Mouse (Mus musculus) testis, adult 2 months (tissue): ENCODE data around the gene Baiap3. TPM values are rescaled to one million over a fixed set of nuclear protein-coding genes. Genes with fewer than 3 reads are reported as not detected.
A peak's percentile ranks its signal among the peaks of the same experiment; 100 is the strongest.
"Not testable (repeated sequence)": the region's sequence is repeated elsewhere in the genome, so short reads cannot be mapped to it uniquely, and the experiment has no call there.

Source experiments
- H3K27ac ChIP-seq: fragments of 200-500 bp; 2 replicates; pipeline ENCODE4 v1.5.1; 2012; ENCODE audit warnings: low read depth, low read length; ENCODE audit not compliant: control insufficient read depth, insufficient read depth
- H3K27me3 ChIP-seq: fragments of 200-500 bp; 2 replicates; pipeline ENCODE4 v1.6.1; 2012; ENCODE audit warnings: mild to moderate bottlenecking, low read length, moderate library complexity; ENCODE audit not compliant: control insufficient read depth, insufficient read depth
- H3K36me3 ChIP-seq: fragments of 200-500 bp; 2 replicates; pipeline ENCODE4 v1.6.1; 2012; ENCODE audit warnings: mild to moderate bottlenecking, low read length; ENCODE audit not compliant: control insufficient read depth, insufficient read depth
- H3K4me1 ChIP-seq: fragments of 200-500 bp; 2 replicates; pipeline ENCODE4 v1.6.1; 2012; ENCODE audit warnings: low read length; ENCODE audit not compliant: control insufficient read depth, insufficient read depth
- H3K4me3 ChIP-seq: fragments of 200-500 bp; 2 replicates; pipeline ENCODE4 v1.5.1; 2012; ENCODE audit warnings: low read depth, mild to moderate bottlenecking, low read length, moderate library complexity, mixed read lengths; ENCODE audit not compliant: control insufficient read depth
- CTCF ChIP-seq: fragments of 200-500 bp; IDR thresholded peaks from 2 replicates; pipeline ENCODE4 v1.5.1; 2012; ENCODE audit warnings: low read depth, mild to moderate bottlenecking, inconsistent platforms, low read length, moderate library complexity; ENCODE audit not compliant: control insufficient read depth, insufficient read depth, insufficient replicate concordance
- POLR2A ChIP-seq: fragments of 200-500 bp; IDR thresholded peaks from 2 replicates; pipeline ENCODE4 v1.6.1; 2012; ENCODE audit warnings: low read depth, mild to moderate bottlenecking, inconsistent platforms, low read length, moderate library complexity; ENCODE audit not compliant: control insufficient read depth
- polyA plus RNA-seq: library from polyadenylated mRNA; depleted of rRNA; stranded (reverse); fragments of >200 nt; gene quantifications from 2 replicates; pipeline ENCODE4 v1.2.3, GENCODE M21; 2012

Gene Baiap3
- polyA plus RNA-seq, 1 experiment = 3.8 TPM

DNA sequence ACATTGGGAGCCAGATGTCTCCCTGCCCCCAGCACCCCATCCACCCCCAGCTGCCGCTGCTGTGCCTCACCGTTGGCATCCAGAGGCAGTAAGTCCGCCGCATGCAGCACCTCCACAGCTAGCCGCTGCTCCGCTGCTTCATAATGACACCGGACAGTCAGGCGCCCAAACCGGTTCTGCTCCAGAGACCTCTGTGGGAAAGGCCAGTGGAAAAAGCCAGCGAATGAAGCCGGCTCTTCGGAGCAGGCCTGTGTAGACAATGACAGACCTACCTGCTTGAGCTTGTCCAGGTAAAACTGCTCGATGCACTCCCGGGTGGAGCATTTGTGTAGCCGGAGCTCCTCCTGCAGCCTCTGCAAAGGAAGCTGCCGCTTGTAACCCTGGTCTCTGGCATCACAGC, 11.9 kb downstream of the Baiap3 start:
- peaks cover 1% of the 10 kb centered on the region; the same call in 1 of the 2 replicates for H3K36me3 ChIP-seq
- no peak overlapping the region for H3K4me3 ChIP-seq
- peaks cover 8% of the 10 kb centered on the region for H3K4me1 ChIP-seq
- H3K27me3 ChIP-seq = no peaks in the 10 kb centered on the region
- TF ChIP-seq POLR2A (no peak), CTCF (no peak)
- H3K27ac ChIP-seq = no peak overlapping the region

DNA sequence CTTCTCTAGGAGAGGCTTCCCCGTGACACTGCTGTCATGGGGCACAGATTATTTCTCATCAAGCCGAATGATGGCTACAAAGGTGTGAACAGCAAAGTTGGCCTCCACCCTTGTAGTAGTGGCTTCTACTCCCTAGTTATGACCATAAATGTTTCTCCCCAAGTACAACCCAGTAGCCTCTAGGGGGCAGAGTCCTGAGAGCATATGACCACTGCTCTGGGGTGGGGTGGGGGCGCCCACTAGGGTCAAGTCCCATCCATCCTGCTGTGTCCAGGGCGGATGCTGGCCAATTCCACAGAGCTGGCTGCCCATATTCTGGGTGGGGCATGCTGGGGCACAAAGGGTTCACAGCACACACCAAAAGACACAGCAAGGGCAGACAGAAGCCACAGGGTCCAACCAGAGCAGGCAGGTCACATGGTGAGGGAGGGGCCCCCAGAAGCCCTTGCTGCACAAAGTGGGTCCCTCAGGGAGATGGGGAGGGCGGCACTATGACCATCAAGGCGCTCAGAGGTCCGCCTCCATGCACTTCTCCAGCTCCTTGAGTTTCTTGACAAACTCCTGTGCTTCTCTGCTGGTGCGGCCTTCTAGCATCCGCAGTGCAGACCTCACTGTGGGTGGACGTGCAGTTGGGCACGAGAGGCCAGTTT, 12.9 kb downstream of the Baiap3 start:
- Histone ChIP-seq H3K4me1 (peaks cover 10% of the 10 kb centered on the region), H3K4me3 (no peak overlapping the region), H3K36me3 (peaks cover 1% of the 10 kb centered on the region; the same call in 1 of the 2 replicates), H3K27me3 (no peaks in the 10 kb centered on the region), H3K27ac (no peak overlapping the region)
- TF ChIP-seq POLR2A (no peak), CTCF (no peak)

DNA sequence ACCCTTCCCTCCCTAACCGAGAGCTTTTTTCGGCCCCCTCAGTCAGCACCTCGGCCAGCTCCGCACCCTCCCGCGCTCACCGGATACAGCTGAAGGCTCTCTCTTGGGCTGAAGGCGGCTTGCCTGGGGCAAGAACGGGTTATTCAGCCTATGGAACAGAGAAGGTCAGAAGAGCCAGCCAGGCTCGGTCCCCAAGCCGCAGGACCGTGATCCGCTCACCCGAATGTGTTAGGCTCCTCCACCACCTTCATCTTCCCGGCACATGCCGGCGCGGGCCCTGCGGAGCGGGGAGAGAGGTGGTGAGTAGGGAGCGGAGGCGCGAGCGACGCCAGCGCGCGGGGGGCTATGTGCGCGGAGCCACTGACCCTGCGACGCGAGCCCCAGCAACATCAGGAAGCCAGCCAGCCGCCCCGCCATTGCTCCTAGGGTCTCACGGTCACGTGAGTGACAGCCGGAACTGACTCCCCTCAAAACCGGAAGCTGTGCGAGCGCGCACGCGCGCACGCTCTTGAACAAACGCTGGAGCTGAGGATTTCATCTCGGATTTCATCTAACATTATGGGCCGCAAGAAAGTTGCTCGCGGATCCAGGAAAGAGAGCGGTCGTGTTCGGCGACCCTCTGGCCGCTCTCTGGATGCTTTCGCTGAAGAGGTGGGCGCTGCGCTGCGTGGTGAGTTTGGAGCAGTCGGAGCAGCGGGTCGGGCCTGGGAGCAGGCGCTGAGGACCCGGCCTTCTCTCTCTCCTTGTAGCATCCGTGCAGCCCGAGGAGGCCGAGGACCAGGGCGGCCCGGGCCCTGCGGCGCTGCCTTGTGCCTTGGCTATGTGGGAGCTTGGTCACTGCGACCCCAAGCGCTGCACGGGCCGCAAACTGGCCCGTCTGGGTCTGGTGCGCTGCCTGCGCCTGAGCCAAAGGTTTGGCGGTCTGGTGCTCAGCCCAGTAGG, 16.2 kb downstream of the Baiap3 start, which contains the start of the genes Gnptg and Tsr3:
Gene Gnptg (minus strand): TSS at position 430 of the 942 bp plus-strand sequence.
Gene Tsr3 (plus strand): TSS at position 476 of the 942 bp plus-strand sequence.
- TF ChIP-seq POLR2A (peak; percentile 79), CTCF (no peak)
- Histone ChIP-seq H3K27ac (peak within 1 kb of the TSS; percentile 76), H3K4me3 (peak within 1 kb of the TSS; percentile 98), H3K27me3 (no peaks in the 10 kb centered on the region), H3K4me1 (peaks cover 10% of the 10 kb centered on the region), H3K36me3 (peaks cover 1% of the 10 kb centered on the region; the same call in 1 of the 2 replicates)

DNA sequence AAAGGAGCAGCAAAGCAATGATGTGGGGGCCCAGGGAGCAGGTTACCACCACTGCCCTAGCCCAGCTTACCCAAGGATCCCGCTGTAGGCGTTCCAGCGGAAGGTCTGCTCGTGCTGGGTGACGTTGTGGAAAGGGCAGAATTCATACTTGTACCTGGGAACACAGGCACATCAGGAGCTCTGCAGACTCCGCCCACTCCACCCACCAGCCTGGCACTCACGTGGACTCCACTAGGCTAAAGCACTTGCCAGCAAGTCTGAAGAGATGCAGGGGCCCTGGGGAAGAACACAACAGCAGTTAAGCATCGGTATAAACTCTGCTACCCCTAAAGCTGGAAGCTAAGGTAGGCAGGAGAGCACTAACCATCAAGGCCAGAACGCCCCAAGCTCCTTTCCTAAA, 20.5 kb downstream of the Baiap3 start:
- H3K27ac ChIP-seq = no peak overlapping the region
- no peak overlapping the region for H3K4me3 ChIP-seq
- no peaks in the 10 kb centered on the region for H3K27me3 ChIP-seq
- no peak for TF ChIP-seq POLR2A
- peaks cover 10% of the 10 kb centered on the region for H3K4me1 ChIP-seq
- H3K36me3 ChIP-seq = 0 out of 2 replicates have a peak, but pooled peaks cover 1% of the 10 kb centered on the region

DNA sequence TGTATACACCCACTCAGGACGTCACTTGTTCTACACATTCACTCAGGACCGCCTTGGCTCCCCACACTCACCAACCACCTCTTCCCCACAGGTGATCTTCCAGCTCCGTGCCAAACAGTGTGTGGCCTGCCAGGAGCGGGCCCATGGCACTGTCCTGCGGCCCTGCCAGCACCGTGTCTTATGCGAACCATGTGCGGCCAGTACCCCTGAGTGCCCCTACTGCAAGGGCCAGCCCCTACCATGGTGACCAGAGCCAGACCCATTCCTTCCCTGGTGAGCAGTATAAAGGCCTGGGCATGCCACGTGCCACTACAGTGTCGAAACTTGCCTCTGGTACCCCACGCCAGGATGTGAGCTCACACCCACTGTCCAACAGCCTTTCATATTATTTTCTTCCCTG, 24.5 kb downstream of the Baiap3 start:
- H3K36me3 ChIP-seq, H3K4me1 ChIP-seq, H3K27me3 ChIP-seq, H3K27ac ChIP-seq, H3K4me3 ChIP-seq: not testable (repeated sequence)

DNA sequence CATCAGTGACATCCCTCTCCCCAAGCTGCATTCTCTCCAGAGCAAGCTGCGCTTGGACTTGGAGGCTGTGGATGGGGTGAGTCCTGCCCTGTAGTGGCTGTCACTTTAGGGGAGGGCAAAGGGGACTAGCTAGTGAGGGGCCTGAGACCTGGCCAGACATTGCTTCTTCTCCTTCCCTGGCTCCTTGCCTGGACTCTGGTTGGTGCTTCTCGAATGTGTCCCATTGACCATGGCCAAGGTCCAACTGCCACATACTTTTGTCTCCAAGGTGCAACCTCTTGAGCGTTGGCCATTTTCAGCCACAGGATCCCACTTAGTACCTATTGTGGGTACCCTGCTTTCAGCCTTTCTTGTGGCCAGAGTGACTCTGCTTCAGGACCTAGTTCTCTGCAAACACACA, 25.5 kb downstream of the Baiap3 start:
- Histone ChIP-seq H3K36me3 (0 out of 2 replicates have a peak, but pooled peaks cover 1% of the 10 kb centered on the region), H3K4me1 (no peaks in the 10 kb centered on the region), H3K27me3 (no peaks in the 10 kb centered on the region), H3K27ac (no peak overlapping the region), H3K4me3 (no peak overlapping the region)
- TF ChIP-seq CTCF = no peak
- no peak for TF ChIP-seq POLR2A

DNA sequence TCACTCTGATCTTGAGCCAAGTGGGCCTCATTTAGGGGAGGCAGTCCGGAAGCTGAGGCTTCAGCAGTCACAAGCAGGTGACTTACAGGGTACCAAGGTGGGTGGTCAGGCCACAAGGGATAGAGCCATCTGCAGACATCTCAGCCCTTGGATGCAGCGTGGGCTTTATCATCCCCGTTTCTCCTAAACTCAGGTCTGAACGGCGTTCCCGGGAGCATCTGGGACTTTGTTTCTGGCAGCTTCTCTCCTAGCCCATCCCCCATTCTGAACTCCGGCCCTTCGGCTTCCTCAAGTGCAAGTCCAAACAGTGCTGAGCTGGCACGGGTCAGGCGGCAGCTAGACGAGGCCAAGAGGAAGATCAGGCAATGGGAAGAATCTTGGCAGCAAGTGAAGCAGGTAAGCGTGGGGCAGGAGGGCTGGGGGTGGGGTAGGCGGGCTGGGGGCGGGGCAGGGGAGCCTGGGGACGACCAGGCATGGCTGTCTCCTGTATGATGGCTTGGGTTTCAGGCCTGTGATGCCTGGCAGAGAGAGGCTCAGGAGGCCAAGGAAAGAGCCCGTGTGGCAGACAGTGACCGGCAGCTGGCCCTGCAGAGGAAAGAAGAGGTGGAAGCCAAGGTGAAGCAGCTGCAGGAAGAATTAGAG, 26.0 kb downstream of the Baiap3 start:
- not testable (repeated sequence) for H3K36me3 ChIP-seq, H3K27me3 ChIP-seq, H3K4me1 ChIP-seq, H3K4me3 ChIP-seq, H3K27ac ChIP-seq
